In the genomic region with DNA sequence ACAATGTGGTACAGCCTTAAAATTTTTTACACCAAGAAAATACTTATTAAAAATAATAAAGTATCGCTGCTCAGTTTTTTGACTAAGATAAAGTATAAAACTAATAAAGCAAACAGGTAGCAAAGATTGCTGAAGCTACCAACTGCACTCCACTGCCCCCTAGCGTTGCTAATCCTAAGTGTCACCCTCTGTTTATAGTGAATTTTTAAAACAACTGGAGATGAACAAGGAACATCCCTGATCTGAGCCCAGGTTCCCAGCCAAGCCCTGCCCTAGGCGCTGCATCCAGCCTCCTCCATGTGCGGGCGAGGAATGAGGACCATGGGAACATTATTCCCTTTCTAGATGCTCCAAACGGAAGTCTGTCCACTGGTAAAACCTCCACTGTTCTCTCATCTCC, we compare ENCODE assay signal across 9 mouse cellular contexts. TPM values are rescaled to one million over a fixed set of nuclear protein-coding genes. Genes with fewer than 3 reads are reported as not detected.
DNase-seq lines count a peak whose midpoint lies in the region; ATAC-seq and TF ChIP-seq lines count a peak whose summit lies in the region.
"Had no signal": no experiment of that assay in that cellular context is flagged by ENCODE, and none has a peak within 500 bp of the region (broad histone marks: within the 10 kb centered on the region; RNA-seq: fewer than 3 reads in every experiment).

No protein-coding gene starts in this region.

- ATAC-seq in midbrain, embryonic 11.5 days (ENCODE audit: low FRiP score): no peak
- no peak for ATAC-seq in midbrain, embryonic 16.5 days

- no peak overlapping the region for H3K27ac ChIP-seq in cerebellum, adult 2 months (ENCODE audit: insufficient read depth, low read length)
- no peak overlapping the region for H3K27ac ChIP-seq in midbrain, embryonic 11.5 days (ENCODE audit: low read depth, low read length)
- no peak overlapping the region for H3K27ac ChIP-seq in midbrain, embryonic 16.5 days (ENCODE audit: low read length)
- no peak overlapping the region for H3K27ac ChIP-seq in small intestine, adult 2 months (ENCODE audit: insufficient read depth, low read depth, low read length)
- H3K27ac ChIP-seq: heart, embryonic 15.5 days had no signal

- intact Hi-C loops in heart, postnatal 14 days (cut with DNase I): loop anchor here (2.0 to 5.0 kb wide), 2 partner anchors 140 to 157 kb away; no protein-coding TSS in a partner anchor

- peak; percentile 25 to 30 for DNase-seq in cerebellum, adult 2 months
- no peak for DNase-seq in cerebellum, adult 11-12 months
- peak; percentile 96 for DNase-seq in midbrain, embryonic 11.5 days (ENCODE audit: low spot score, missing footprints)
- DNase-seq in brain, embryonic 14.5 days (ENCODE audit: low read depth): peak; percentile 78
- peak; percentile 63 to 72 for DNase-seq in heart, postnatal 14 days
- peak; percentile 17 to 31 for DNase-seq in lung, adult 18-20 months

- TF ChIP-seq CTCF in cerebellum, adult 2 months (IDR thresholded peaks at IDR 0.05; ENCODE audit: borderline replicate concordance, insufficient read depth, low read depth, low read length): peak; percentile 47
- peak; percentile 69; the same call in 1 of the 2 replicates for TF ChIP-seq CTCF in brain, embryonic 14.5 days (IDR thresholded peaks at IDR 0.05; ENCODE audit: borderline replicate concordance, extremely low read depth, insufficient read depth, insufficient read length)
- TF ChIP-seq CTCF in small intestine, adult 2 months (IDR thresholded peaks at IDR 0.05; ENCODE audit: extremely low read depth, insufficient read length, insufficient replicate concordance, low read depth, low read length): peak; percentile 51; the same call in 1 of the 2 replicates

- 64% methylated on average over 6 of the region's 6 CpGs for WGBS in cerebellum, adult 2 months
- WGBS in midbrain, embryonic 11.5 days: 57% methylated on average over 6 of the region's 6 CpGs
- 60% methylated on average over 6 of the region's 6 CpGs for WGBS in midbrain, embryonic 16.5 days
- 67% methylated on average over 6 of the region's 6 CpGs for WGBS in small intestine, adult 2 months

- no peaks in the 10 kb centered on the region for H3K9me3 ChIP-seq in midbrain, embryonic 11.5 days (ENCODE audit: control insufficient read depth, low read length)
- no peaks in the 10 kb centered on the region for H3K9me3 ChIP-seq in midbrain, embryonic 16.5 days (replicated peaks; ENCODE audit: control insufficient read depth, low read length, poor library complexity, severe bottlenecking)
- H3K9me3 ChIP-seq: heart, embryonic 15.5 days had no signal

- no peaks in the 10 kb centered on the region for H3K4me1 ChIP-seq in cerebellum, adult 2 months (ENCODE audit: control insufficient read depth, insufficient read depth, low read length)
- no peaks in the 10 kb centered on the region for H3K4me1 ChIP-seq in midbrain, embryonic 11.5 days (ENCODE audit: control insufficient read depth, insufficient read depth, low read length)
- no peaks in the 10 kb centered on the region for H3K4me1 ChIP-seq in midbrain, embryonic 16.5 days (ENCODE audit: control insufficient read depth, insufficient read depth, low read length)
- H3K4me1 ChIP-seq in small intestine, adult 2 months (ENCODE audit: control insufficient read depth, insufficient read depth, insufficient read length, low read length): no peaks in the 10 kb centered on the region

- H3K4me2 ChIP-seq in midbrain, embryonic 11.5 days: no peak overlapping the region
- H3K4me2 ChIP-seq in midbrain, embryonic 16.5 days (ENCODE audit: low read length): no peak overlapping the region
- H3K4me2 ChIP-seq: heart, embryonic 15.5 days had no signal

- peaks cover 3% of the 10 kb centered on the region for H3K36me3 ChIP-seq in midbrain, embryonic 11.5 days (ENCODE audit: control insufficient read depth, insufficient read depth, low read length)
- H3K36me3 ChIP-seq in midbrain, embryonic 16.5 days (ENCODE audit: control insufficient read depth, insufficient read depth, low read length): peaks cover 6% of the 10 kb centered on the region
- peaks cover 55% of the 10 kb centered on the region for H3K36me3 ChIP-seq in small intestine, adult 2 months (ENCODE audit: control insufficient read depth, insufficient read depth, low read length)

- no peak for TF ChIP-seq POLR2A in cerebellum, adult 2 months (IDR thresholded peaks at IDR 0.05; ENCODE audit: borderline replicate concordance, insufficient read depth, low read length)
- no peak for TF ChIP-seq POLR2A in brain, embryonic 14.5 days (IDR thresholded peaks at IDR 0.05; ENCODE audit: borderline replicate concordance, extremely low read depth, insufficient read depth, insufficient read length, poor library complexity, severe bottlenecking)
- TF ChIP-seq POLR2A in small intestine, adult 2 months (IDR thresholded peaks at IDR 0.05; ENCODE audit: low read depth, low read length): no peak

- H3K27me3 ChIP-seq in cerebellum, adult 2 months (ENCODE audit: control insufficient read depth, insufficient read depth, low read length): no peaks in the 10 kb centered on the region
- H3K27me3 ChIP-seq in midbrain, embryonic 11.5 days (ENCODE audit: control insufficient read depth, insufficient read depth, low read length): no peaks in the 10 kb centered on the region
- H3K27me3 ChIP-seq in midbrain, embryonic 16.5 days (ENCODE audit: control insufficient read depth, insufficient read depth, low read depth, low read length): no peaks in the 10 kb centered on the region
- no peaks in the 10 kb centered on the region for H3K27me3 ChIP-seq in small intestine, adult 2 months (ENCODE audit: control insufficient read depth, insufficient read depth, low read length)
- H3K27me3 ChIP-seq: heart, embryonic 15.5 days had no signal

- H3K4me3 ChIP-seq in cerebellum, adult 2 months (replicated peaks; ENCODE audit: insufficient read depth, low read depth, low read length): no peak overlapping the region
- no peak overlapping the region for H3K4me3 ChIP-seq in midbrain, embryonic 11.5 days (ENCODE audit: low read depth, low read length)
- no peak overlapping the region for H3K4me3 ChIP-seq in midbrain, embryonic 16.5 days (ENCODE audit: low read depth, low read length)
- H3K4me3 ChIP-seq in small intestine, adult 2 months (ENCODE audit: low read depth, low read length): no peak overlapping the region
- H3K4me3 ChIP-seq: heart, embryonic 15.5 days had no signal

- no peak overlapping the region for H3K9ac ChIP-seq in midbrain, embryonic 11.5 days (ENCODE audit: low read length)
- H3K9ac ChIP-seq in midbrain, embryonic 16.5 days (ENCODE audit: low read depth, low read length): no peak overlapping the region
- H3K9ac ChIP-seq: heart, embryonic 15.5 days had no signal

RNA-seq across cellular contexts. Expression of a gene that starts 19.2 kb away (rescaled TPM):
- polyA plus RNA-seq in cerebellum, adult 2 months (2012; rRNA removed): 87.4 and 92.8 TPM in 2 replicates
- 137 and 149 TPM in 2 replicates for polyA plus RNA-seq in midbrain, embryonic 11.5 days (2014; fragmentation: Nextera tagmentation; extraction: Ambion mirVana)
- polyA plus RNA-seq in midbrain, embryonic 16.5 days (2015; fragmentation: Nextera tagmentation; extraction: Ambion mirVana): 83.7 and 89.2 TPM in 2 replicates
- polyA plus RNA-seq in brain, embryonic 14.5 days (2012; rRNA removed): 95.4 and 105 TPM in 2 replicates
- total RNA-seq in heart, postnatal 14 days (2021): 10 to 100 TPM; 88.2 to 90.8 TPM
- 17.7 and 33.5 TPM in 2 replicates for polyA plus RNA-seq in small intestine, adult 2 months (2012; rRNA removed)

RNA-seq across cellular contexts. Expression of a gene that starts 37.9 kb away (rescaled TPM):
- polyA plus RNA-seq in cerebellum, adult 2 months (2012; rRNA removed): 0.90 and 1.0 TPM in 2 replicates
- 0.61 and 0.71 TPM in 2 replicates for polyA plus RNA-seq in midbrain, embryonic 11.5 days (2014; fragmentation: Nextera tagmentation; extraction: Ambion mirVana)
- polyA plus RNA-seq in midbrain, embryonic 16.5 days (2015; fragmentation: Nextera tagmentation; extraction: Ambion mirVana): 1.3 and 1.7 TPM in 2 replicates
- polyA plus RNA-seq in brain, embryonic 14.5 days (2012; rRNA removed): 1.7 and 1.8 TPM in 2 replicates
- under 1 TPM; 0.41 to 0.88 TPM for total RNA-seq in heart, postnatal 14 days (2021)
- 0.03 TPM in 1 of 2 replicates, not detected in the other for polyA plus RNA-seq in small intestine, adult 2 months (2012; rRNA removed)
